Mouse (Mus musculus) small intestine, adult 2 months (tissue): Measurements from ENCODE around the gene Ktn1. TPM values are rescaled to one million over a fixed set of nuclear protein-coding genes. Genes with fewer than 3 reads are reported as not detected.

Experiments used
- H3K27ac ChIP-seq: fragments of 200-500 bp; 2 replicates; pipeline ENCODE4 v1.5.1; 2012; ENCODE audit warnings: low read depth, low read length, control low read depth, inconsistent platforms; ENCODE audit not compliant: insufficient read depth
- H3K27me3 ChIP-seq: fragments of 200-500 bp; 2 replicates; pipeline ENCODE4 v1.6.1; 2012; ENCODE audit warnings: mild to moderate bottlenecking, moderate library complexity, low read length, inconsistent platforms; ENCODE audit not compliant: control insufficient read depth, insufficient read depth
- H3K36me3 ChIP-seq: fragments of 200-500 bp; 2 replicates; pipeline ENCODE4 v1.6.1; 2012; ENCODE audit warnings: mild to moderate bottlenecking, low read length, control low read depth, inconsistent platforms; ENCODE audit not compliant: control insufficient read depth, insufficient read depth
- H3K4me1 ChIP-seq: fragments of 200-500 bp; 2 replicates; pipeline ENCODE4 v1.6.1; 2012; ENCODE audit warnings: low read length, inconsistent platforms, mixed read lengths; ENCODE audit not compliant: control insufficient read depth, insufficient read depth, insufficient read length
- H3K4me3 ChIP-seq: fragments of 200-500 bp; 2 replicates; pipeline ENCODE4 v1.5.1; 2012; ENCODE audit warnings: low read depth, mild to moderate bottlenecking, control low read depth, inconsistent platforms, low read length, moderate library complexity
- CTCF ChIP-seq: fragments of 200-500 bp; IDR thresholded peaks from 2 replicates; pipeline ENCODE4 v1.5.1; 2012; ENCODE audit warnings: low read depth, mild to moderate bottlenecking, control low read depth, inconsistent platforms, low read length, moderate library complexity, mixed read lengths; ENCODE audit not compliant: insufficient replicate concordance, insufficient read length; ENCODE audit errors: extremely low read depth
- POLR2A ChIP-seq: fragments of 200-500 bp; IDR thresholded peaks from 2 replicates; pipeline ENCODE4 v1.6.1; 2012; ENCODE audit warnings: low read depth, mild to moderate bottlenecking, control low read depth, inconsistent platforms, low read length, moderate library complexity
- WGBS: fragments of 180-500 bp; shearing (Covaris S2); methylation state at CpG from one replicate; pipeline ENCODE4 v1.1.7; 2018; 5-methylcytosine and 5-hydroxymethylcytosine counted together
- polyA plus RNA-seq: library from polyadenylated mRNA; depleted of rRNA; stranded (reverse); fragments of >200 nt; gene quantifications from 2 replicates; pipeline ENCODE4 v1.2.3, GENCODE M21; 2012; rRNA removed

The Ktn1 gene
- polyA plus RNA-seq, 1 experiment = 1.6 TPM

DNA sequence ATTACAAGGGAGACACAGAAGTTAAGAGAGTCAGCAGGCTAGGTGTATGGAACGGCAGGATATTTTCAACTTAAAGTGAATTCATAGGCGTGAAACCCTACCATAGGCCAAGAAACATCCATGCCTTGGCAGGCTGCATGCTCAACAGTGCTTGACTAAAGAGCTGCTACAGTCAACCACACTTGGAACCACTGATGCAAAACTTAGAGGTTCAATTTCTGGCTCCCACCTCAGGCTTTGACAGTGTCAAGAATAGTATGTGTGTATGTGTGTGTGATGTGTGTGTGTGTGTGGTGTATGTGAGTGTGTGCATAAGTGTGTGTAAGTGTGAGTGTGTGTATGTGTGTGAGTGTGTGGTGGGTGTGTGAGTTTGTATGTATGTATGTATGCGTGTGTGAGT, 127.3 kb downstream of the Ktn1 start:
- Histone ChIP-seq H3K4me3 (no peak overlapping the region), H3K36me3 (no peaks in the 10 kb centered on the region), H3K27ac (no peak overlapping the region), H3K27me3 (no peaks in the 10 kb centered on the region), H3K4me1 (no peaks in the 10 kb centered on the region)
- no peak for TF ChIP-seq CTCF
- TF ChIP-seq POLR2A = no peak
- 87% methylated on average over 3 of the region's 3 CpGs for WGBS

DNA sequence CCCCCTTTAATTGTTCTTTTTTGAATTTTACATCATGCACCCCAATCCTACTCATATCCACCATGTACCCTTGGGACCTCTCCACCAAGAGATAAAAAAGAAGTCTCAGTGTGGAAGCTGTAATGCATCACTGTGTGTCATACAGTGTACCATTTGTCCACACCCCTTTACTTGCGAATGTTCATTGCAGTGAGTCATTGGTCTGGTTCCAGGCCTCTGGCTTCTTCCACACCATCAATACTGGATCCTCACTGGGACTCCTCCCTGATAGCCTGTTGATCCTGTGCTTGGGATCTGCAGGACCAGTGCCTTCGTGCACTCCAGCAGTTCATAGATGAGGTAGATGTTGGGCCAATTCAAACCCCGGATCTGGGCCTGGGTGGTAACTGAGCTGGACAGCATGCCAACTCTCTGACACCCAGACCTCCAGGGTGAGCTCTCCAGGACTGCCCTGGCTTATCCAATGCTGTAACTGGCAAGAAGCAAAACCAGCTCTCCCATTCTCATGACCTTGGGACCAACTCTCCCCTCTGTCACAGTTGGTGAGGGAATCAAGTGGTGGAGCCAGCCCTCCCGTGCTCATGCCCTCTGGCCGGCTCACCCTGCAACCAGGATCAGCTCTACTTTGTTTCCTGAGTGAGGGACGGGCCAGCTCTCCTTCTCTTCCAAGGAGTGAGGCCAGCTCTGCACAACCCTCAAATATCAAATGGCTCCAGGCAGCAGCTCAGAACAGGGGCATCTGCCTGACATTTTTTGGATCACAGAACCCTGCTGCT, 128.2 kb downstream of the Ktn1 start:
- no peaks in the 10 kb centered on the region for H3K36me3 ChIP-seq
- no peak overlapping the region for H3K27ac ChIP-seq
- no peak for TF ChIP-seq POLR2A
- no peak for TF ChIP-seq CTCF
- no peak overlapping the region for H3K4me3 ChIP-seq
- no peaks in the 10 kb centered on the region for H3K27me3 ChIP-seq
- WGBS = 75% methylated on average over 6 of the region's 6 CpGs
- H3K4me1 ChIP-seq = no peaks in the 10 kb centered on the region

DNA sequence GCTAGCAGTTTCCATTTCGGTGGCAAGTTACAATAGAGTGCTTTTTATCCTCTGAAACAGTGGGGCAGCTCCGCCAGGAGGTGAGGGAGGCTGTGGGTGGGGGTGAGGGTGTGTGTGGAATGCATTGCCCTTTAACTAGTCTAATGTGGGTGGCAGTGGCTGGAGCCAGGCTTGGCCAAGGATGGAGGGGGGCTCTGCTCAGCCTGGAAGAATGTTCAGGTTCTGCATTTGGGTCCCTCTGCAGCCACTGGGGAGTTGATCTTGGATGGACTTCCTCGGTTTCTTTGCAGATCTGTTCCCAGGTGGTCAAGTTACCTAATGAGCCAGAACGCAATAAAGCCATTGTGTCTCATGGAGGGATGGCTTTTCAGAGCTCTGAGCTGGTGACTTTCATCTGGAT, 137.9 kb downstream of the Ktn1 start:
- TF ChIP-seq POLR2A (no peak), CTCF (no peak)
- H3K27me3 ChIP-seq = no peaks in the 10 kb centered on the region
- no peaks in the 10 kb centered on the region for H3K4me1 ChIP-seq
- H3K27ac ChIP-seq = no peak overlapping the region
- H3K36me3 ChIP-seq = no peaks in the 10 kb centered on the region
- 63% methylated on average over 4 of the region's 4 CpGs for WGBS
- H3K4me3 ChIP-seq = no peak overlapping the region

Other genes with a start within 250 kb of the Ktn1 start
- gene Dlgap5, start 230.0 kb upstream of the Ktn1 start, polyA plus RNA-seq = 0.42 and 2.5 TPM in 2 replicates
- gene Fbxo34, start 198.0 kb upstream of the Ktn1 start, polyA plus RNA-seq = 11.7 and 33.1 TPM in 2 replicates
- gene Atg14, start 77.8 kb upstream of the Ktn1 start, polyA plus RNA-seq = 2.2 and 5.5 TPM in 2 replicates